Mouse (Mus musculus) small intestine, adult 2 months (tissue): ENCODE results near the gene Iqschfp. TPM values are rescaled to one million over a fixed set of nuclear protein-coding genes. Genes with fewer than 3 reads are reported as not detected.

Experiments used
- H3K27ac ChIP-seq: fragments of 200-500 bp; 2 replicates; pipeline ENCODE4 v1.5.1; 2012; ENCODE audit warnings: low read depth, low read length, control low read depth, inconsistent platforms; ENCODE audit not compliant: insufficient read depth
- H3K27me3 ChIP-seq: fragments of 200-500 bp; 2 replicates; pipeline ENCODE4 v1.6.1; 2012; ENCODE audit warnings: mild to moderate bottlenecking, moderate library complexity, low read length, inconsistent platforms; ENCODE audit not compliant: control insufficient read depth, insufficient read depth
- H3K36me3 ChIP-seq: fragments of 200-500 bp; 2 replicates; pipeline ENCODE4 v1.6.1; 2012; ENCODE audit warnings: mild to moderate bottlenecking, low read length, control low read depth, inconsistent platforms; ENCODE audit not compliant: control insufficient read depth, insufficient read depth
- H3K4me1 ChIP-seq: fragments of 200-500 bp; 2 replicates; pipeline ENCODE4 v1.6.1; 2012; ENCODE audit warnings: low read length, inconsistent platforms, mixed read lengths; ENCODE audit not compliant: control insufficient read depth, insufficient read depth, insufficient read length
- H3K4me3 ChIP-seq: fragments of 200-500 bp; 2 replicates; pipeline ENCODE4 v1.5.1; 2012; ENCODE audit warnings: low read depth, mild to moderate bottlenecking, control low read depth, inconsistent platforms, low read length, moderate library complexity
- CTCF ChIP-seq: fragments of 200-500 bp; IDR thresholded peaks from 2 replicates; pipeline ENCODE4 v1.5.1; 2012; ENCODE audit warnings: low read depth, mild to moderate bottlenecking, control low read depth, inconsistent platforms, low read length, moderate library complexity, mixed read lengths; ENCODE audit not compliant: insufficient replicate concordance, insufficient read length; ENCODE audit errors: extremely low read depth
- POLR2A ChIP-seq: fragments of 200-500 bp; IDR thresholded peaks from 2 replicates; pipeline ENCODE4 v1.6.1; 2012; ENCODE audit warnings: low read depth, mild to moderate bottlenecking, control low read depth, inconsistent platforms, low read length, moderate library complexity
- WGBS: fragments of 180-500 bp; shearing (Covaris S2); methylation state at CpG from one replicate; pipeline ENCODE4 v1.1.7; 2018; 5-methylcytosine and 5-hydroxymethylcytosine counted together
- polyA plus RNA-seq: library from polyadenylated mRNA; depleted of rRNA; stranded (reverse); fragments of >200 nt; gene quantifications from 2 replicates; pipeline ENCODE4 v1.2.3, GENCODE M21; 2012

Gene Iqschfp
- polyA plus RNA-seq, 1 experiment = not detected

DNA sequence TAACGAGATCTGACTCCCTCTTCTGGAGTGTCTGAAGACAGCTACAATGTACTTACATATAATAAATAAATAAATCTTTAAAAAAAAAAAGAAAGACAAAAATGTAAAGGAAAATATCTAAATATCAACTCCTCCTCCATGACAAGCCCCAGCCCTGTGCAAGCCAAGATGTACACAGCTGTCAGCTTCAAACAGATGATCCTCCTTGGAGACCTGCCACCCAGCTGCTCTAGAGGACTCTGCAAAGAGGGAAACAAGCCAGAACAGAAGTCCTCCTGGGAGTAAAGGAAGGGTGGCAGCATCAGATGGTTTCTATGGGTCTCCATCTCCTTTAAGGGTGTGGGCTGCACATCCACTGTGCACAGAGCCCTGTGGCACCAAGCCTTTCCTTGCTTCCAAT, 480.9 kb downstream of the Iqschfp start:
- 50% methylated on average over 1 of the region's 1 CpGs for WGBS
- Histone ChIP-seq H3K27ac (no peak overlapping the region), H3K4me1 (peaks cover 2% of the 10 kb centered on the region; the same call in 1 of the 2 replicates), H3K4me3 (no peak overlapping the region), H3K36me3 (no peaks in the 10 kb centered on the region), H3K27me3 (no peaks in the 10 kb centered on the region)
- TF ChIP-seq CTCF = no peak
- TF ChIP-seq POLR2A = no peak

DNA sequence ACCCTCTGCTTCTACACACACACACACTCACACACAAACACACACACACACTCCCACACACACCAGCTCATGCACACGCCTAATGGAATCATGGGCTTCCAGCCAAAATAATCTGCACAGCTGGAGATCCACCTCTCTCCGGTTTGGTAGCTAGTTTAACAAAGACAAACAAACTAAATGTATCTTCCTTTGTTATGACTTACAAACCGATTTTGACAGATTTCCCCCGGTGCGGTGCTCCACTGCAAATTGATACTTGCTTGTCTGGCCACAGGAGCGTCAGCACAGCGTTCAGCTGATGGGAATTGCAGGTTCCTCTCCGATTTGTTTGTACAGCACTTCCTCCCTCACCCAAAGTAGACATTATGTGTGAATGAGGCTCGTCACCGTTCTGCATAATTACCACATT, 483.1 kb downstream of the Iqschfp start:
- WGBS = 26% methylated on average over 10 of the region's 10 CpGs

DNA sequence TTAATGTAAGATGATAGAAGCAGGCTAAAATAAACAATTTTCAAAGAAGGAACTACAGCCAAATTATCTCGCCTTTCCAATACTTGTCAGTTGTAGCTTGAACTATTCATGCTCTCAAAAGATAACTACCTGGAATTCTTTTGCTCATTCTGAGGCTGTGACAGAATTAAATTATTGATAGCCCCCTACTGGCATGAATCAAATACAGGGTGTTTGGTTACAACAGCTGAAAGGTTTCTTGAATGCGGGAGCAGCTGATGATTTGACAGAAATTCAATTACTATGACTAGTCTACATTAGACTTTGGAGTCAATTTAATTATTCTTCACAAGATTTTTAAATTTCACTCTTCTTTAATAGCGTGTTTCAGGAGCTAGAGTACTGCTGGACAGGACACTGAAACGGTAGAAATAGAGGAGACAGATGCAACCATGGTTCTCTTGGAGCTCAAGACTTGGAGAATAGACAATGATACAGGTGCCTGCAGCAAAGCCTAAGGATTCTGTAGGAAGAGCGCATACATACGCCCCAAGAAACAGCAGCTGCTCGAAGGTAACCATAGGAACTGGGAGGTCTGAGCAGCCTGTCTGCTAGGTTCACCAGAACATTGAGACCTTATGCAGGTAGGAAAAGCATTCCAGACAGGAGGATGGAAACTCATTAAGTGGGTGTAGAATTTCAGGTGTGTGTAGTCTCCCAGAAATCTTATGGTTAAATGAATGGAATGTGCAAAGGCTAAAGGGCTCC, 485.6 kb downstream of the Iqschfp start:
- H3K27ac ChIP-seq = no peak overlapping the region
- TF ChIP-seq CTCF (no peak), POLR2A (no peak)
- no peaks in the 10 kb centered on the region for H3K36me3 ChIP-seq
- H3K4me3 ChIP-seq = no peak overlapping the region
- peaks cover 2% of the 10 kb centered on the region; the same call in 1 of the 2 replicates for H3K4me1 ChIP-seq
- no peaks in the 10 kb centered on the region for H3K27me3 ChIP-seq
- 66% methylated on average over 7 of the region's 7 CpGs for WGBS

More for the DNA sequence above, 483.1 kb downstream of the Iqschfp start:
- Histone ChIP-seq H3K27ac (no peak overlapping the region), H3K36me3 (no peaks in the 10 kb centered on the region), H3K4me1 (peaks cover 2% of the 10 kb centered on the region; the same call in 1 of the 2 replicates), H3K27me3 (no peaks in the 10 kb centered on the region), H3K4me3 (no peak overlapping the region)
- TF ChIP-seq CTCF = no peak
- TF ChIP-seq POLR2A = no peak

DNA sequence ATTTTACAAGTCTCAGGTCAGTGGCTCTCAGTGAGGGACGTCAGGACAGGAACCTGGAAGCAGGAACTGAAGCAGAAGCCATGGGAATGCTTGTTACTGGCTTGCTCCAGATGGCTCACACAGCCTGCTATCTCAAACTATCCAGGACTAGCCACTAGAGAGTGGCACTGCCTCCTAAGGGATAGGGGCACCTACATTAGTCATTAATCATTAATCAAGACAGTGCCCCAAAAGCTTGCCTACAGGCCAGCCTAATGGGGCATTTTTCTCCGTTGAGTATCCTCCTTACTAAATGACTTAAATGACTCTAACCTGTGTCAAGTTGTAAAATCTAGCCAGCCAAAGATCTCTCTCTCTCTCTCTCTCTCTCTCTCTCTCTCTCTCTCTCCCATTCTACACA, 486.8 kb downstream of the Iqschfp start:
- WGBS = 26% methylated on average over 2 of the region's 2 CpGs
- no peak overlapping the region for H3K27ac ChIP-seq
- H3K27me3 ChIP-seq = no peaks in the 10 kb centered on the region

DNA sequence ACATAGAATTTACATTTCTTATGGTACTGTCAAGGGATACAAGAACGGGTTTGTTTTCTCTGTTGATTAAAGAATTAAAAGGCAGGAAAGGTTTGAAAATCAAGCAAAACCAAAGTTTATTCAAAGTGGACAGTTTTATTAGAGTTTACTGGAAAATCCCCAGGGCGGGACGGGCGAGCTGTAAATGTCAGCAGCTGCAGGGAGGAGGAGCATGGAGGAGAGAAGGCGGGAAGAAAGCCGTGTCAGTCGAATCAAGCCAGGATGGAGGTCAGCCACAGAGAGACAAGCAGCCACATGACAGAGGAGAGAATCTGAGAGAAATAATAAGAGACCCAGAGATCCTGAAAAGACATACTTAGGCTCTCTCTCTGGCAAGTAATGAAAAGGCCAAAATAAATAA, 487.2 kb downstream of the Iqschfp start:
- Histone ChIP-seq H3K36me3 (no peaks in the 10 kb centered on the region), H3K4me1 (peaks cover 2% of the 10 kb centered on the region; the same call in 1 of the 2 replicates), H3K4me3 (no peak overlapping the region), H3K27me3 (no peaks in the 10 kb centered on the region), H3K27ac (no peak overlapping the region)
- TF ChIP-seq POLR2A = no peak
- no peak for TF ChIP-seq CTCF
- 8% methylated on average over 7 of the region's 7 CpGs for WGBS

More for the DNA sequence above, 486.8 kb downstream of the Iqschfp start:
- Histone ChIP-seq H3K36me3 (no peaks in the 10 kb centered on the region), H3K4me1 (peaks cover 2% of the 10 kb centered on the region; the same call in 1 of the 2 replicates), H3K4me3 (no peak overlapping the region)
- TF ChIP-seq POLR2A = no peak
- no peak for TF ChIP-seq CTCF

DNA sequence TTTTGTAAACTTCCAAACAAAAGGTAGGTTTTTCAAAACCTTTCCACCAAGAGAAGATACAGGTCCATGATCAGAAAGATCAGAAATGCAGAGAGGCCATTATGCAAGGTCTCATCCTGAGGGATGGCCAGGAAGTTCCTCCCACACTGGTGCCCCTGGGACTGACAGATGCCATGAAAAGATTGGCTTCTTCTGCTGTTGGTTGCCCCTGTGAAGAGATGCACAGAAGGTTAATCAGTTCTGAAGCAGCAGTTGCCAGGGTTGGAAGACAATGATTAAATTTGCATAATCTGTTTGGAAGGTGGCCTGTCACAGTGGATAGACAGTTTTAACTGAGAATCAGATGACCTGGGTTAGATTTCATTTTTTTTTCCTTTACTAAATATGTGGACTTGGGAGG, 491.6 kb downstream of the Iqschfp start:
- H3K27ac ChIP-seq = no peak overlapping the region
- H3K36me3 ChIP-seq = no peaks in the 10 kb centered on the region
- H3K4me3 ChIP-seq = no peak overlapping the region
- H3K27me3 ChIP-seq = no peaks in the 10 kb centered on the region
- H3K4me1 ChIP-seq = no peaks in the 10 kb centered on the region
- TF ChIP-seq POLR2A = no peak
- TF ChIP-seq CTCF = no peak

DNA sequence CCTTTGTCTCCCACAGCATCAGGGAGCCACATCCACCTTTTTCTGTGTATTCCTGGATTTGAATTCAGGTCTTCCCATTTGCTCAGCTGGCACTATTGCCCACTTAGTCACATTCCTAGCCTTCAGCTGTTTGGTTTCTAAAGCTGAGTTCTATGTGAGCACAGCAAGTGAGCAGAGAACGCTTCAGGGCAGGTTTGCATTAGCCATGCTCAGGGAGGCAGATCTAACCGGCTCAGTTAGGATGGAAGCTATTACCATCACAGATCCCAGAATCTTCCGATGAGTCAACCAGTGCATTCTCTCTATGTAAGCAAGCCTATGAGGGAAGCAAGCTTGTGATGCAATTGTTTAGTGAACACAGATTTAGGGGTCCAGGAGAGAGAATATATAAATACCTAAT, 493.5 kb downstream of the Iqschfp start:
- Histone ChIP-seq H3K27ac (no peak overlapping the region), H3K27me3 (no peaks in the 10 kb centered on the region), H3K4me1 (no peaks in the 10 kb centered on the region), H3K4me3 (no peak overlapping the region), H3K36me3 (no peaks in the 10 kb centered on the region)
- no peak for TF ChIP-seq POLR2A
- TF ChIP-seq CTCF = no peak
- 84% methylated on average over 3 of the region's 3 CpGs for WGBS
